In the genomic region with DNA sequence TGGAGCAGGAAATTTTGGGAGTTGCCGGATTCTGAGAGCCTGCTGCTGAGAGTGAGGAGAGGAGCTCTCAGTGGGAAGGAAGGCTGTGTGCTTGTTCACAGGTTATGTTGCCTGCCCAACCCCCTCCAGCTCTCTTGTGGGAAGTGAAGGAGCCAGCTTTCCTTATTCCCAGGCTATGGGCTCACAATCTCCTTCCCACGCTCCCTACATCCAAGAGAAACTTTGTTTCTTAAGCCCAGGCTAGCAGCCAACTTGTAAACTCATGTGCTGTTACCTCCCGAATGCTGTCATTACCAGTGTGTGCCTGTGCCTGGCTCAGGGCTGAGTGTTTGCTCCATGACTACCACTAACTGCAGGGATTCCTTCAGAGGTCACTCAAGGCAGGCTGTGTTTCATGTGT, we compare ENCODE assay signal across 19 mouse cellular contexts. TPM values are rescaled to one million over a fixed set of nuclear protein-coding genes. Genes with fewer than 3 reads are reported as not detected.
DNase-seq lines count a peak whose midpoint lies in the region; ATAC-seq and TF ChIP-seq lines count a peak whose summit lies in the region.
"Had no signal": no experiment of that assay in that cellular context is flagged by ENCODE, and none has a peak within 500 bp of the region (broad histone marks: within the 10 kb centered on the region; RNA-seq: fewer than 3 reads in every experiment).

No protein-coding gene starts in this region.

- peaks cover 2% of the 10 kb centered on the region; the same call in 1 of the 2 replicates for H3K4me1 ChIP-seq in midbrain, embryonic 14.5 days (ENCODE audit: control insufficient read depth, insufficient read depth, low read length)
- H3K4me1 ChIP-seq in intestine, embryonic 16.5 days (ENCODE audit: control insufficient read depth, insufficient read depth, low read length), result peaks cover 3% of the 10 kb centered on the region; the same call in 1 of the 2 replicates

- H3K36me3 ChIP-seq in midbrain, embryonic 14.5 days (ENCODE audit: control insufficient read depth, insufficient read depth, low read length), result no peaks in the 10 kb centered on the region
- H3K36me3 ChIP-seq in intestine, embryonic 16.5 days (ENCODE audit: control insufficient read depth, insufficient read depth, low read length), result no peaks in the 10 kb centered on the region
- H3K36me3 ChIP-seq: embryonic facial prominence, embryonic 10.5 days; forebrain, embryonic 15.5 days; hindbrain, embryonic 12.5 days had no signal

- H3K4me2 ChIP-seq in midbrain, embryonic 14.5 days (ENCODE audit: low read length), result no peak overlapping the region
- no peak overlapping the region for H3K4me2 ChIP-seq in intestine, embryonic 16.5 days (ENCODE audit: low read depth, low read length)
- H3K4me2 ChIP-seq: forebrain, embryonic 15.5 days; heart, embryonic 11.5 days; hindbrain, embryonic 12.5 days had no signal

- H3K27me3 ChIP-seq in midbrain, embryonic 14.5 days (ENCODE audit: control insufficient read depth, insufficient read depth, low read length), result no peaks in the 10 kb centered on the region
- H3K27me3 ChIP-seq in intestine, embryonic 16.5 days (replicated peaks; ENCODE audit: control insufficient read depth, insufficient read depth, low read length), result no peaks in the 10 kb centered on the region; the same call in 1 of the 2 replicates
- H3K27me3 ChIP-seq: forebrain, embryonic 15.5 days had no signal

- no peaks in the 10 kb centered on the region for H3K9me3 ChIP-seq in midbrain, embryonic 14.5 days (ENCODE audit: control insufficient read depth, low read length)
- H3K9me3 ChIP-seq in intestine, embryonic 16.5 days (ENCODE audit: control insufficient read depth, low read length), result no peaks in the 10 kb centered on the region
- H3K9me3 ChIP-seq: embryonic facial prominence, embryonic 10.5 days; forebrain, embryonic 15.5 days; hindbrain, embryonic 12.5 days had no signal

- DNase-seq in heart, adult 18-20 months, result peak; percentile 30 to 41
- no peak for DNase-seq in heart, adult 8-10 months (ENCODE audit: low spot score)
- peak; percentile 57 for DNase-seq in adipocyte (ENCODE audit: low spot score)
- peak; percentile 59 for DNase-seq in brain, adult 2 months (ENCODE audit: low read depth, low spot score)
- DNase-seq in skeletal muscle tissue, adult 2 months (ENCODE audit: low read depth, low spot score), result peak; percentile 38
- DNase-seq in midbrain, embryonic 14.5 days, result no peak
- DNase-seq in left cerebral cortex, adult 2 months (ENCODE audit: extremely low spot score in 1 of 2, low spot score in 2 of 2), result no peak
- DNase-seq: adrenal gland, postnatal 25 days; cerebellum, adult 2 months; cerebellum, postnatal 10 days; gastrocnemius, postnatal 36 days; kidney, adult 18-20 months had no signal

- no peak for ATAC-seq in midbrain, embryonic 14.5 days (ENCODE audit: low FRiP score, low TSS enrichment)
- no peak for ATAC-seq in intestine, embryonic 16.5 days
- ATAC-seq: forebrain, embryonic 15.5 days; hindbrain, embryonic 16.5 days; inflammation-experienced regulatory T-cells, adult 6 months had no signal

- no peak overlapping the region for H3K4me3 ChIP-seq in midbrain, embryonic 14.5 days (replicated peaks; ENCODE audit: low read depth, low read length)
- no peak overlapping the region for H3K4me3 ChIP-seq in left cerebral cortex, adult 2 months
- H3K4me3 ChIP-seq in intestine, embryonic 16.5 days (ENCODE audit: low read length), result no peak overlapping the region
- H3K4me3 ChIP-seq: embryonic facial prominence, embryonic 10.5 days; forebrain, embryonic 15.5 days; hindbrain, embryonic 12.5 days had no signal

- no peak for TF ChIP-seq CTCF in left cerebral cortex, adult 2 months (IDR thresholded peaks at IDR 0.05)

- intact Hi-C loops in left cerebral cortex, adult 2 months (cut with DNase I), result no loop called here

- WGBS in midbrain, embryonic 14.5 days, result 73% methylated on average over 3 of the region's 3 CpGs
- 61% methylated on average over 3 of the region's 3 CpGs for WGBS in intestine, embryonic 16.5 days

- H3K9ac ChIP-seq in midbrain, embryonic 14.5 days (replicated peaks; ENCODE audit: low read length), result no peak overlapping the region
- no peak overlapping the region for H3K9ac ChIP-seq in intestine, embryonic 16.5 days (ENCODE audit: low read depth, low read length)
- H3K9ac ChIP-seq: forebrain, embryonic 15.5 days; hindbrain, embryonic 12.5 days had no signal

- no peak overlapping the region for H3K27ac ChIP-seq in midbrain, embryonic 14.5 days (replicated peaks; ENCODE audit: low read depth, low read length)
- no peak overlapping the region for H3K27ac ChIP-seq in left cerebral cortex, adult 2 months
- no peak overlapping the region for H3K27ac ChIP-seq in intestine, embryonic 16.5 days (ENCODE audit: low read length)
- H3K27ac ChIP-seq: embryonic facial prominence, embryonic 10.5 days; forebrain, embryonic 15.5 days; hindbrain, embryonic 12.5 days had no signal

RNA-seq across cellular contexts. Expression of a gene that starts 39.8 kb away (rescaled TPM):
- total RNA-seq in heart, adult 18-20 months (2021), result 1 to 10 TPM; 7.6 TPM
- 1 to 10 TPM; 6.4 to 9.6 (median 8.7) TPM for total RNA-seq in heart, adult 8-10 months (2022)
- polyA plus RNA-seq in midbrain, embryonic 14.5 days (2014; fragmentation: Nextera tagmentation; extraction: Ambion mirVana), result 9.3 and 9.5 TPM in 2 replicates
- total RNA-seq in left cerebral cortex, adult 2 months (2021), result 10 to 100 TPM; 68.2 to 75.8 TPM
- polyA plus RNA-seq in intestine, embryonic 16.5 days (2015; fragmentation: Nextera tagmentation; extraction: Ambion mirVana), result 2.8 and 3.2 TPM in 2 replicates
- polyA plus RNA-seq: inflammation-experienced regulatory T-cells, adult 6 months had no signal

RNA-seq across cellular contexts. Expression of a gene that starts 55.2 kb away (rescaled TPM):
- total RNA-seq in heart, adult 18-20 months (2021), result under 1 TPM; 0.54 to 0.57 TPM
- under 1 TPM; 0.47 to 0.97 (median 0.67) TPM for total RNA-seq in heart, adult 8-10 months (2022)
- polyA plus RNA-seq in midbrain, embryonic 14.5 days (2014; fragmentation: Nextera tagmentation; extraction: Ambion mirVana), result 3.4 and 5.3 TPM in 2 replicates
- total RNA-seq in left cerebral cortex, adult 2 months (2021), result 10 to 100 TPM; 47.0 to 51.3 TPM
- polyA plus RNA-seq in intestine, embryonic 16.5 days (2015; fragmentation: Nextera tagmentation; extraction: Ambion mirVana), result 2.9 and 4.1 TPM in 2 replicates
- polyA plus RNA-seq: inflammation-experienced regulatory T-cells, adult 6 months had no signal

Comparison
In these comparisons a context has a peak if more than half of its experiments do, and no peak if none do; other contexts are left out.
1. DNase-seq: peak in heart, adult 18-20 months (2 of 2), adipocyte (single experiment), brain, adult 2 months (single experiment) and skeletal muscle tissue, adult 2 months (single experiment); none in heart, adult 8-10 months (single experiment), midbrain, embryonic 14.5 days (single experiment) and left cerebral cortex, adult 2 months (0 of 2).
2. RNA of a gene that starts 39.8 kb away (total RNA-seq): 68.2 to 75.8 TPM in left cerebral cortex, adult 2 months; 6.4 to 9.6 TPM in heart, adult 8-10 months and 7.6 TPM in heart, adult 18-20 months; every median in the first group is over 4 times any median in the second.
3. RNA of a gene that starts 55.2 kb away (total RNA-seq): 47.0 to 51.3 TPM in left cerebral cortex, adult 2 months; 0.47 to 0.97 TPM in heart, adult 8-10 months and 0.54 to 0.57 TPM in heart, adult 18-20 months; every median in the first group is over 10 times any median in the second.